Mouse (Mus musculus): ENCODE results near the gene Palm2. TPM values are rescaled to one million over a fixed set of nuclear protein-coding genes. Genes with fewer than 3 reads are reported as not detected.

Palm2 gene
- polyA plus RNA-seq, 1 experiment from 2014 or later = 1.5 TPM

DNA sequence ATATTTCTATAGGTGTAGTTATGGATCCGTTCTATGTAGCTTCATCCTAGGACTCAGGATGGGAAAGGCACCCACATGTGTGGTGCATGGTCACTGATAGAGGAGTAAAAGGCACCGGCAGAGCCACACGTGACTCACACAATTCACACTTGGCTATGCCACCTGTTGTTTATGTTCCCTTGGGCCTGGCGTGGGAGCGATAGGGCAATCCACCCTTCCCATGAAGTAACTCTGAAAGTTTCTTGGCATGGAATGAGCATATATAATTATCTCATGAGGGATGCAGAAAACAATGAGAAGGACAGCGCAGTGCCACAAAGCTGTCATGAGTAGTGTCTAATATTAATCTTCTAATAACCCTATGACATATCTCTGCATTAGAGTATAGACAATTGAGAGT is 296.0 kb downstream of the Palm2 start:
- H3K27me3 ChIP-seq (ENCODE audit: control insufficient read depth, insufficient read depth, low read length) = no peaks in the 10 kb centered on the region
- no peak for ATAC-seq (ENCODE audit: low FRiP score, low TSS enrichment)
- H3K4me3 ChIP-seq (ENCODE audit: low read depth, low read length) = no peak overlapping the region
- H3K9me3 ChIP-seq (ENCODE audit: control insufficient read depth, low read length) = no peaks in the 10 kb centered on the region
- H3K27ac ChIP-seq (replicated peaks) = no peak overlapping the region
- no peak for DNase-seq (ENCODE audit: low spot score)
- no peak overlapping the region for H3K9ac ChIP-seq (ENCODE audit: low read length)
- H3K36me3 ChIP-seq (ENCODE audit: control insufficient read depth, insufficient read depth, low read length) = no peaks in the 10 kb centered on the region; the same call in 1 of the 2 replicates
- no peaks in the 10 kb centered on the region for H3K4me1 ChIP-seq (replicated peaks; ENCODE audit: control insufficient read depth, insufficient read depth)
- WGBS = 85% methylated on average over 6 of the region's 6 CpGs
- no peak for TF ChIP-seq EP300 (optimal IDR thresholded peaks at IDR 0.05)
- TF ChIP-seq CTCF (IDR thresholded peaks at IDR 0.05; ENCODE audit: low read depth) = no peak
- no peak overlapping the region for H3K4me2 ChIP-seq (replicated peaks; ENCODE audit: low read depth)

DNA sequence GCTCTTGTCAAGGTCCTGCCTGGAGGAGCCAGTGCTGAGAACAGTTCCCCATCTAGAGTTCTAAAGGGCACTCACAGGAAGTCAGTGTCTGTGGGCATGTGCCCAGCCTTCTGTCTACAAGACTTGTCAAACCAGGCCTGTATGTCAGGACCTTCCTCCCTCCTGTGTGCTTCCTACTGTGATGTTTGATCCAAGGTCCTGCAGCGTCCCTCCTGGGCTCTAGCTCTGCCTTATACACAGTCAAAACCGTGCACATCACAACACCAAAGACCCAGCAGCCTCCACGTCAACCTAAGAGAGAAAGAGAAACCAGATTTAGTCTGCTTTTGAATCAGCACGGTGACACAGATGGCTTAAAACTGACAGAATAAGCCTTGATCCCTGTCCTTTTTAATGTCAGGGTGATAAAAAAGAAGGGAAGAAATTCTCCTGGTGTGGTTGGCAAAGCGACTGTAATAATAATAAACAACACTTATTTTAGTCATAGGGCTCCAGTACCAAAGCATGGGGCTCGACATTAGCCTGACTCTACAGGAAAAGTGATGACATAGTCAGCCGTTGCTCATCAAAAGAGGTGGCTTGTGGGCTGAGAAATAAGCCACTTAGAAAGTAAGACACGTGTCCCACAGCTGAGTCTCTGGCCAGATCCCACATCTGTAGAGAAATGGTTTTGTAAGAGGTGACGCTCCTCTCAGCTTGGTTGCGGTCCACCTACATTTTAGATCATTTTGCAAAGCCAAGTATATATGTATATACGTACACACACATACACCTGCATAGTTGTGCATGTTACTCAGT is 297.0 kb downstream of the Palm2 start:
- 69% methylated on average over 11 of the region's 11 CpGs for WGBS
- no peak overlapping the region for H3K27ac ChIP-seq (replicated peaks)
- no peak for DNase-seq (ENCODE audit: low spot score)
- H3K9ac ChIP-seq (ENCODE audit: low read length) = no peak overlapping the region
- H3K4me2 ChIP-seq (replicated peaks; ENCODE audit: low read depth) = no peak overlapping the region
- no peaks in the 10 kb centered on the region for H3K36me3 ChIP-seq (ENCODE audit: control insufficient read depth, insufficient read depth, low read length)
- TF ChIP-seq EP300 (optimal IDR thresholded peaks at IDR 0.05) (no peak), CTCF (IDR thresholded peaks at IDR 0.05; ENCODE audit: low read depth) (no peak)
- no peak for ATAC-seq (ENCODE audit: low FRiP score, low TSS enrichment)
- no peak overlapping the region for H3K4me3 ChIP-seq (ENCODE audit: low read depth, low read length)
- H3K4me1 ChIP-seq (replicated peaks; ENCODE audit: control insufficient read depth, insufficient read depth) = no peaks in the 10 kb centered on the region
- H3K27me3 ChIP-seq (ENCODE audit: control insufficient read depth, insufficient read depth, low read length) = no peaks in the 10 kb centered on the region
- no peaks in the 10 kb centered on the region for H3K9me3 ChIP-seq (ENCODE audit: control insufficient read depth, low read length)

DNA sequence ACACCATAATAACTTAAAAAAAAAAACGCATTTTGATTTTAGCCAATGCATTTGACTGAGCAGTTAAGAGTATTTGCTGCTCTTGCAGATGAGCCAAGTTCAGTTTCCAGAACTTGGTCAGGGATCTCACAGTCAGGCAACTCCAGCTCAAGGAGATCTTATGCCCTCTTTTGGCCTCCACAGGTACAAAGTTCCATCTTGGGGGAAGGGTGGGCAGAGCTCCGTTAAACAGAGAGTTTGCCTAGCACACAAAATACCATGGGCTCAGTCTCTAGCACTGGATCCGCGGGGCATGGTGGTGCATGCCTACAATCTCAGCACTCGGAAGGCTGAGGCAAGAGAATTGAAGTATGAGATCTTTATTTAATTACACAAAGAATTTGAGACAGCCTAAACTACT is 298.3 kb downstream of the Palm2 start:
- ATAC-seq (ENCODE audit: low FRiP score, low TSS enrichment) = no peak
- Histone ChIP-seq H3K27ac (replicated peaks) (no peak overlapping the region), H3K9ac (ENCODE audit: low read length) (no peak overlapping the region), H3K36me3 (ENCODE audit: control insufficient read depth, insufficient read depth, low read length) (no peaks in the 10 kb centered on the region), H3K4me3 (ENCODE audit: low read depth, low read length) (no peak overlapping the region), H3K27me3 (ENCODE audit: control insufficient read depth, insufficient read depth, low read length) (no peaks in the 10 kb centered on the region), H3K4me1 (replicated peaks; ENCODE audit: control insufficient read depth, insufficient read depth) (no peaks in the 10 kb centered on the region), H3K4me2 (replicated peaks; ENCODE audit: low read depth) (no peak overlapping the region), H3K9me3 (ENCODE audit: control insufficient read depth, low read length) (no peaks in the 10 kb centered on the region)
- TF ChIP-seq EP300 (optimal IDR thresholded peaks at IDR 0.05) (no peak), CTCF (IDR thresholded peaks at IDR 0.05; ENCODE audit: low read depth) (no peak)
- no peak for DNase-seq (ENCODE audit: low spot score)
- WGBS = 65% methylated on average over 5 of the region's 5 CpGs

DNA sequence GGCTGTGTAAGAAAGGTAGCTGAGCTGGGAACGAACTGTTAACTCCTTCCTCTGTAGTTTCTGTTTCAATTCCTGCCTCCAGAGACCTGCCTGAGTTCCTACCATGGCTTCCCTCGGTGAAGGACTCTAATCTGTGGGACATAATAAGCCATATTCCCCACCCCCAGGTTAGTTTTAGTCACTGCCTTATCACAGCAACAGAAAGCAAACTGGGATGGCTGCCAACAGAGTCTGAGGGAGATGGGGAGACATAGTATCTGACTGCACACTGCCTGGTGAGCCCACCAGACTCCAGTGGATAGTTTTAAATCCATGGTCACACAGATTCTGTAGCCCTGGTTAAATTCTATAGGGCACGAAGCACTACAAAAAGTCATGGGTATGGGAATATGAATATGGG is 299.4 kb downstream of the Palm2 start:
- Histone ChIP-seq H3K9me3 (ENCODE audit: control insufficient read depth, low read length) (no peaks in the 10 kb centered on the region), H3K9ac (ENCODE audit: low read length) (no peak overlapping the region), H3K4me3 (ENCODE audit: low read depth, low read length) (no peak overlapping the region), H3K4me1 (replicated peaks; ENCODE audit: control insufficient read depth, insufficient read depth) (no peaks in the 10 kb centered on the region), H3K4me2 (replicated peaks; ENCODE audit: low read depth) (no peak overlapping the region), H3K36me3 (ENCODE audit: control insufficient read depth, insufficient read depth, low read length) (no peaks in the 10 kb centered on the region), H3K27me3 (ENCODE audit: control insufficient read depth, insufficient read depth, low read length) (no peaks in the 10 kb centered on the region), H3K27ac (replicated peaks) (no peak overlapping the region)
- DNase-seq (ENCODE audit: low spot score) (no peak), ATAC-seq (ENCODE audit: low FRiP score, low TSS enrichment) (no peak)
- WGBS = 67% methylated on average over 3 of the region's 3 CpGs
- TF ChIP-seq CTCF (IDR thresholded peaks at IDR 0.05; ENCODE audit: low read depth) = no peak

DNA sequence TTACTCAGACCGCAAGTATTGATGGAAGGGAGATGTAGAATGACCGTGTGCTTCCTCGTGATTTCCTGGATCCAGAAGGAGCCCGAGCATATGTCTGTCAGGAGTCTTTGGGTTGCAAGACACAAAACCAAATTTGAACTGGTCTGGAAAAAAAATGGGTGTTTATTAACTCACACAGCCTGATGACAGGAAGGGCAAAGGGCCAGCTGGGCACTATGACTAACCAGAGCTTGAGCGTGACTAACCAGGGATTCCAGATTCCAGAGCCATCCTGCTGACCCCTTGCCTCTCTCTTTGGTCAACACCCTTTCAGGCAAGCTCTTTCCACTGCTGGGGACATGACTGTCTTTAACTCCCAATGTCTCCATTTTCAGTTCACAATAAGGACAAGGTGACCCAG is 301.4 kb downstream of the Palm2 start:
- H3K27me3 ChIP-seq (ENCODE audit: control insufficient read depth, insufficient read depth, low read length) = no peaks in the 10 kb centered on the region
- no peak overlapping the region for H3K9ac ChIP-seq (ENCODE audit: low read length)
- 75% methylated on average over 5 of the region's 5 CpGs for WGBS
- H3K4me1 ChIP-seq (replicated peaks; ENCODE audit: control insufficient read depth, insufficient read depth) = no peaks in the 10 kb centered on the region
- TF ChIP-seq CTCF (IDR thresholded peaks at IDR 0.05; ENCODE audit: low read depth) (no peak), EP300 (optimal IDR thresholded peaks at IDR 0.05) (no peak)
- ATAC-seq (ENCODE audit: low FRiP score, low TSS enrichment) (no peak), DNase-seq (ENCODE audit: low spot score) (no peak)
- no peaks in the 10 kb centered on the region for H3K36me3 ChIP-seq (ENCODE audit: control insufficient read depth, insufficient read depth, low read length)
- H3K9me3 ChIP-seq (ENCODE audit: control insufficient read depth, low read length) = no peaks in the 10 kb centered on the region
- no peak overlapping the region for H3K27ac ChIP-seq (replicated peaks)
- no peak overlapping the region for H3K4me2 ChIP-seq (replicated peaks; ENCODE audit: low read depth)
- no peak overlapping the region for H3K4me3 ChIP-seq (ENCODE audit: low read depth, low read length)

DNA sequence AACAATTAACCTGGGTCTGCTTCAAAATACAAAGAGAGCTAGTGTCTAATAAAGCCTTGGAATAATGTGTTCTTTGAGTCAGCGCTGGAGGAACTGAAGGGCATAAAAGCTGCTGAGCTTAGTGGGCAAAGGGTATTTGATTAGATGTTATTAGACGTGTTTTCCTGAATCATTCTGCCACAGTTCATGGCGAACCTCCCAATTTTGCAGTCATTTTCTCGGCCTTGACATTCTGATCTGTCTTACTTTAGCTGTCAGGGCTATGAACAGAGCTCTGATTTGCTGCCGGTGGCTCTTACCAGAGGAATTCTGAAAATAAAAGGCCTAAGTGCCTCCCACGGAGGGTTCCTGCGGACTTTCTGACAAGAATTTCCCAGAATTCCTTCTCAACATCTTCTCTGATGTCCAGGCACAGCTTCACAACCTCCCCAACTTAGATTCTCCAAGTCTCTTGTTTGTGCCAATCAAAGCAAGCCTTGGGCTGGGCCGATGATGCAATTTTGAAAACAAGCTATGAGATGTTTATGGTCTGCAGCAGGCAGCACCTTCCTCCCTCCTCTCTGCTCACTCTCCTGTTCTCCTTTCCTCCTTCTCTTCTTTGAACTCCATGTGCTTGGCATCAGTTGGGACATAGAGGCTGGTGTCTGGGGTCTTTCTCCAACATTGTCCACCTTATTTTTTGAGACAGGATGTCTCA is 305.0 kb downstream of the Palm2 start:
- DNase-seq (ENCODE audit: low spot score) (no peak), ATAC-seq (ENCODE audit: low FRiP score, low TSS enrichment) (no peak)
- 62% methylated on average over 8 of the region's 8 CpGs for WGBS
- Histone ChIP-seq H3K27me3 (ENCODE audit: control insufficient read depth, insufficient read depth, low read length) (no peaks in the 10 kb centered on the region), H3K4me2 (replicated peaks; ENCODE audit: low read depth) (no peak overlapping the region), H3K4me1 (replicated peaks; ENCODE audit: control insufficient read depth, insufficient read depth) (no peaks in the 10 kb centered on the region), H3K27ac (replicated peaks) (no peak overlapping the region), H3K4me3 (ENCODE audit: low read depth, low read length) (no peak overlapping the region), H3K36me3 (ENCODE audit: control insufficient read depth, insufficient read depth, low read length) (no peaks in the 10 kb centered on the region), H3K9me3 (ENCODE audit: control insufficient read depth, low read length) (no peaks in the 10 kb centered on the region), H3K9ac (ENCODE audit: low read length) (no peak overlapping the region)
- no peak for TF ChIP-seq CTCF (IDR thresholded peaks at IDR 0.05; ENCODE audit: low read depth)
- no peak for TF ChIP-seq EP300 (optimal IDR thresholded peaks at IDR 0.05)
